Mouse (Mus musculus): ENCODE measurements around the gene Adamts13. TPM values are rescaled to one million over a fixed set of nuclear protein-coding genes. Genes with fewer than 3 reads are reported as not detected.

Adamts13 gene
- polyA plus RNA-seq, 1 experiment, result 0.16 TPM

- peak overlapping the region; percentile 95 for H3K4me3 ChIP-seq (ENCODE audit: insufficient read depth, low read length)
- H3K4me1 ChIP-seq (ENCODE audit: control insufficient read depth, insufficient read depth, low read length), result peaks cover 22% of the 10 kb centered on the region
- peak overlapping the region; percentile 96; the same call in 1 of the 2 replicates for H3K27ac ChIP-seq (ENCODE audit: insufficient read depth, low read depth, low read length)
- no peak for TF ChIP-seq CTCF (IDR thresholded peaks at IDR 0.05; ENCODE audit: low read depth, low read length)
- TF ChIP-seq POLR2A (IDR thresholded peaks at IDR 0.05; ENCODE audit: borderline replicate concordance, low read depth, low read length), result no peak
Measured at GRCm38 (mm10) chr2:26964724-26965370, 8.4 kb upstream of the Adamts13 start.

DNA sequence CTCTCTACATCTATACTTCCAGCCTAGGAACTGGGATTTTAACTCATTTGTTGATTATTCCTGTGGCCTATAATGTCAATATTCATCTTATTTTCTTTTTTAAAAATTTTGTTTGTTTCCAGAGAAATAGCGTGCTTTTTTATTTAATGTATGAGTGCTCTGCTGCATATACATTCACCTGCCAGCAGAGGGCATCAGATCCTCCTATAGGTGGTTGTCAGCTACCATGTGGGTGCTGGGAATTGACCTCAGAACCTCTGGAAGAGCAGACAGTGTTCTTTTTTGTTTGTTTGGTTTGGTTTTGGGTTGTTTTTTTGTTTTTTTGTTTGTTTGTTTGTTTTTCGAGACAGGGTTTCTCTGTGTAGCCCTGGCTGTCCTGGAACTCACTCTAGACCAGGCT is 6.0 kb upstream of the Adamts13 start:
- no peak overlapping the region for H3K4me3 ChIP-seq (ENCODE audit: insufficient read depth, low read length)
- TF ChIP-seq POLR2A (IDR thresholded peaks at IDR 0.05; ENCODE audit: borderline replicate concordance, low read depth, low read length) (no peak), CTCF (IDR thresholded peaks at IDR 0.05; ENCODE audit: low read depth, low read length) (no peak)
- no peak overlapping the region for H3K27ac ChIP-seq (ENCODE audit: insufficient read depth, low read depth, low read length)
- H3K4me1 ChIP-seq (ENCODE audit: control insufficient read depth, insufficient read depth, low read length), result peaks cover 11% of the 10 kb centered on the region

- TF ChIP-seq CTCF (IDR thresholded peaks at IDR 0.05; ENCODE audit: low read depth, low read length) (no peak), POLR2A (IDR thresholded peaks at IDR 0.05; ENCODE audit: borderline replicate concordance, low read depth, low read length) (no peak)
- H3K4me3 ChIP-seq (ENCODE audit: insufficient read depth, low read length), result no peak overlapping the region
- peaks cover 25% of the 10 kb centered on the region for H3K4me1 ChIP-seq (ENCODE audit: control insufficient read depth, insufficient read depth, low read length)
- peak overlapping the region; percentile 74 for H3K27ac ChIP-seq (ENCODE audit: insufficient read depth, low read depth, low read length)
Measured at GRCm38 (mm10) chr2:26973960-26974359, 744 bp downstream of the Adamts13 start.

GRCm38 (mm10) chr2:26980361-26980760 is 7.1 kb downstream of the Adamts13 start:
- TF ChIP-seq POLR2A (IDR thresholded peaks at IDR 0.05; ENCODE audit: borderline replicate concordance, low read depth, low read length) (no peak), CTCF (IDR thresholded peaks at IDR 0.05; ENCODE audit: low read depth, low read length) (no peak)
- no peak overlapping the region for H3K27ac ChIP-seq (ENCODE audit: insufficient read depth, low read depth, low read length)
- H3K4me3 ChIP-seq (ENCODE audit: insufficient read depth, low read length), result no peak overlapping the region
- peaks cover 11% of the 10 kb centered on the region for H3K4me1 ChIP-seq (ENCODE audit: control insufficient read depth, insufficient read depth, low read length)

DNA sequence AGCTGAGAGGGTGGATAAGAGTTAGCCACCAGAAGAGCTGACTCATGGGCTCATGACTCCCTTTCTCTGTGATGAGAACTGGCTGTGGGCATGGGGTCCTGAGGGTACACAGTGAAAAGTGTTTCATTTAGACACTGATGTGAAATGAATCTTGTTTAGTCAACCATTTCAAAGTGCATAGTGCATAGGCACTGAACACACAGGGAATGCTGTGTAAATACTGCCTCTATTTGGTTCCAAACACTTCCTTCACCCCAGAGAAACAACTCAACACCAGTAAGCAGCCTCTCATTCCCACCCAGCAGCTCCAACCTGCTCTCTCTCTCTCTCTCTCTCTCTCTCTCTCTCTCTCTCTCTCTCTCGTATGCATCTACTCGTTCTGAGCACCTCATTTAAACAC is 11.0 kb downstream of the Adamts13 start:
- Histone ChIP-seq H3K4me1 (ENCODE audit: control insufficient read depth, insufficient read depth, low read length) (peaks cover 10% of the 10 kb centered on the region), H3K27ac (ENCODE audit: insufficient read depth, low read depth, low read length) (no peak overlapping the region), H3K4me3 (ENCODE audit: insufficient read depth, low read length) (no peak overlapping the region)
- no peak for TF ChIP-seq CTCF (IDR thresholded peaks at IDR 0.05; ENCODE audit: low read depth, low read length)
- TF ChIP-seq POLR2A (IDR thresholded peaks at IDR 0.05; ENCODE audit: borderline replicate concordance, low read depth, low read length), result no peak

DNA sequence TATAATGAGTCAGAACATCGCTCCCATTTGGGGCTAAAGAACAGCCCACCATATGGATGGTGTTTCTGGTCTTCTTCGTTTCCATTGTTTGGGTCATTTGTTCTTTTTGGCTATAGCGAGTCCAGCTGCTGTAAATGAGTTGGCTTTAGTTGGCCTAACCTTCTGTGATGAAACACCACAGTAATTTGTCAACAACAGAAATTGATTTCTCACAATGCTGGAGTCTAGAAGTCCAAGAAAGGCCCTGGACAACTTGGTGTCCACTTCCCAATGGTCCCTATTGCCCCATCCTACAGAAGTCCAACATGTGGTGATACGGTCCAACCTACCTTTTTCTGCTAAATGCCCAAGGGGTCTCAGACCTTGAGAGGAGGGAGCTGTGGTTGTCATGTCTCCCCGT is 11.4 kb downstream of the Adamts13 start:
- H3K27ac ChIP-seq (ENCODE audit: insufficient read depth, low read depth, low read length), result no peak overlapping the region
- H3K4me1 ChIP-seq (ENCODE audit: control insufficient read depth, insufficient read depth, low read length), result peaks cover 10% of the 10 kb centered on the region
- TF ChIP-seq CTCF (IDR thresholded peaks at IDR 0.05; ENCODE audit: low read depth, low read length) (no peak), POLR2A (IDR thresholded peaks at IDR 0.05; ENCODE audit: borderline replicate concordance, low read depth, low read length) (no peak)
- no peak overlapping the region for H3K4me3 ChIP-seq (ENCODE audit: insufficient read depth, low read length)

- no peaks in the 10 kb centered on the region for H3K4me1 ChIP-seq (ENCODE audit: control insufficient read depth, insufficient read depth, low read length)
- H3K4me3 ChIP-seq (ENCODE audit: insufficient read depth, low read length), result no peak overlapping the region
- no peak for TF ChIP-seq POLR2A (IDR thresholded peaks at IDR 0.05; ENCODE audit: borderline replicate concordance, low read depth, low read length)
- no peak for TF ChIP-seq CTCF (IDR thresholded peaks at IDR 0.05; ENCODE audit: low read depth, low read length)
- H3K27ac ChIP-seq (ENCODE audit: insufficient read depth, low read depth, low read length), result no peak overlapping the region
Measured at GRCm38 (mm10) chr2:26993936-26994335, 20.7 kb downstream of the Adamts13 start.

DNA sequence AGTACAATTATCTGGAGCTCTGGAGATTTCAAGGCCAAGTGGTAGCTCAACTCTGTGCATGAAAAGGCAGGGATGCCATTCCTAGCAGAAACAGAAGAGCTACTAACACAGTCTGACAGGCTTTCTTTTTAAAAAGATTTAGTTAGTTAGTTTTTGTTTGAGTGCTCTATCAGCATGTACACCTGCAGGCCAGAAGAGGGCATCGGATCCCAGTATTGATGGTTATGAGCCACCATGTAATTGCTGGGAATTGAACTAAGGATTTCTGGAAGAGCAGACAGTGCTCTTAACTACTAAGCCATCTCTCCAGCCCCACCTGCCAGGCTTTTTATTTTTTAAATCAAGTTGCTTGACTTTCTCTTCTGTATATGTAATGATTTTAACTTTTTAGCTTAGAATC is 24.3 kb downstream of the Adamts13 start:
- Histone ChIP-seq H3K4me3 (ENCODE audit: insufficient read depth, low read length) (no peak overlapping the region), H3K4me1 (ENCODE audit: control insufficient read depth, insufficient read depth, low read length) (no peaks in the 10 kb centered on the region), H3K27ac (ENCODE audit: insufficient read depth, low read depth, low read length) (no peak overlapping the region)
- no peak for TF ChIP-seq POLR2A (IDR thresholded peaks at IDR 0.05; ENCODE audit: borderline replicate concordance, low read depth, low read length)
- TF ChIP-seq CTCF (IDR thresholded peaks at IDR 0.05; ENCODE audit: low read depth, low read length), result no peak

GRCm38 (mm10) chr2:26997993-26998392 is 24.8 kb downstream of the Adamts13 start:
- H3K4me1 ChIP-seq (ENCODE audit: control insufficient read depth, insufficient read depth, low read length), result no peaks in the 10 kb centered on the region
- TF ChIP-seq POLR2A (IDR thresholded peaks at IDR 0.05; ENCODE audit: borderline replicate concordance, low read depth, low read length), result no peak
- TF ChIP-seq CTCF (IDR thresholded peaks at IDR 0.05; ENCODE audit: low read depth, low read length), result no peak
- no peak overlapping the region for H3K27ac ChIP-seq (ENCODE audit: insufficient read depth, low read depth, low read length)
- H3K4me3 ChIP-seq (ENCODE audit: insufficient read depth, low read length), result no peak overlapping the region

GRCm38 (mm10) chr2:27006255-27006654 is 33.0 kb downstream of the Adamts13 start:
- H3K4me3 ChIP-seq (ENCODE audit: insufficient read depth, low read length), result no peak overlapping the region
- no peak overlapping the region for H3K27ac ChIP-seq (ENCODE audit: insufficient read depth, low read depth, low read length)
- TF ChIP-seq CTCF (IDR thresholded peaks at IDR 0.05; ENCODE audit: low read depth, low read length) (no peak), POLR2A (IDR thresholded peaks at IDR 0.05; ENCODE audit: borderline replicate concordance, low read depth, low read length) (no peak)
- peaks cover 11% of the 10 kb centered on the region for H3K4me1 ChIP-seq (ENCODE audit: control insufficient read depth, insufficient read depth, low read length)
